Mouse (Mus musculus) CH12.LX (cell line): Measurements from ENCODE around the gene Sde2.

Experiments used
- EP300 ChIP-seq: IDR thresholded peaks from 2 replicates; pipeline ENCODE4 v1.6.1; 2011; ENCODE audit warnings: low read length, improper control_type of control experiment
- MXI1 ChIP-seq: IDR thresholded peaks from 2 replicates; pipeline ENCODE4 v1.6.1; 2011; ENCODE audit warnings: mild to moderate bottlenecking, low read depth, low read length, improper control_type of control experiment
- NELFE ChIP-seq: IDR thresholded peaks from 2 replicates; pipeline ENCODE4 v1.6.1; 2011; ENCODE audit warnings: low read depth, low read length, improper control_type of control experiment
- POLR2A ChIP-seq: IDR thresholded peaks from 2 replicates; pipeline ENCODE4 v1.6.1; 2011; ENCODE audit warnings: low read depth, mild to moderate bottlenecking, improper control_type of control experiment, low read length
- ZC3H11A ChIP-seq: IDR thresholded peaks from 2 replicates; pipeline ENCODE4 v1.6.1; 2012; ENCODE audit warnings: low read depth, mild to moderate bottlenecking, inconsistent platforms, low read length, improper control_type of control experiment

DNA sequence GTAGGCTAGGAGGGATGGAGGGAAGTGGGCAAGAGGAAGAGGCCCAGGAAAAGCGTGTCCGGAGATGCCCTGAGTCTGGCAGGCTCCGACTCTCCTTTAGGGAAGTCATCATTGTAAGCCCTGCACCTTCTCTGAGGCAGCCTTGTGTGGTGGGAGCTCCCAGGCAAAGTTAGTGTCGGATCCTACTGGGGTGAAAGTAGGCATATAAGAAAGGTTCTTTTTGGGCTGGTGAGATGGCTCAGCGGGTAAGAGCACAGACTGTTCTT, 53.8 kb downstream of the Sde2 start:
- TF ChIP-seq POLR2A (no peak), NELFE (no peak), ZC3H11A (no peak), EP300 (no peak), MXI1 (no peak)
